Mouse (Mus musculus) forebrain, embryonic 12.5 days (tissue): ENCODE results near the gene Ascc1. TPM values are rescaled to one million over a fixed set of nuclear protein-coding genes. Genes with fewer than 3 reads are reported as not detected.

ENCODE experiments used
- ATAC-seq: fragments of 200-750 bp; cut with Nextera tagmentation; 2 replicates; pipeline ENCODE4 v1.8.0; 2017; ENCODE audit warnings: moderate TSS enrichment; ENCODE audit not compliant: low FRiP score
- H3K27ac ChIP-seq: fragments of 300-500 bp; sonication (generic); 2 replicates; pipeline ENCODE4 v1.5.1; 2016; ENCODE audit warnings: mild to moderate bottlenecking
- H3K27me3 ChIP-seq: fragments of 300-500 bp; sonication (generic); 2 replicates; pipeline ENCODE4 v1.6.1; 2016; ENCODE audit warnings: mild to moderate bottlenecking
- H3K36me3 ChIP-seq: fragments of 300-500 bp; sonication (generic); replicated peaks from 2 replicates; pipeline ENCODE4 v1.6.1; 2016; ENCODE audit warnings: mild to moderate bottlenecking
- H3K4me1 ChIP-seq: fragments of 300-500 bp; sonication (generic); 2 replicates; pipeline ENCODE4 v1.6.1; 2016
- H3K4me2 ChIP-seq: fragments of 300-500 bp; sonication (generic); 2 replicates; pipeline ENCODE4 v1.6.1; 2016; ENCODE audit warnings: mild to moderate bottlenecking, moderate library complexity
- H3K4me3 ChIP-seq: fragments of 300-500 bp; sonication (generic); replicated peaks from 2 replicates; pipeline ENCODE4 v1.5.1; 2016; ENCODE audit warnings: mild to moderate bottlenecking
- H3K9ac ChIP-seq: fragments of 300-500 bp; sonication (generic); 2 replicates; pipeline ENCODE4 v1.6.1; 2016; ENCODE audit warnings: mild to moderate bottlenecking
- H3K9me3 ChIP-seq: fragments of 300-500 bp; sonication (generic); 2 replicates; pipeline ENCODE4 v1.6.1; 2016
- WGBS: fragments of 180-500 bp; shearing (Covaris S2); methylation state at CpG from one replicate; pipeline ENCODE4 v1.1.7; 2016; 5-methylcytosine and 5-hydroxymethylcytosine counted together
- polyA plus RNA-seq: library from polyadenylated mRNA; unstranded; fragments of >200 nt; fragmentation: Nextera tagmentation; extraction: Ambion mirVana; gene quantifications from 2 replicates; pipeline ENCODE4 v1.2.1, GENCODE M21; 2016

Gene Ascc1
- polyA plus RNA-seq, 1 experiment from 2014 or later = 38.6 TPM

GRCm38 (mm10) chr10:59967309-59967942, 35.2 kb upstream of the Ascc1 start:
- ATAC-seq = no peak
- Histone ChIP-seq H3K4me3 (no peak overlapping the region), H3K36me3 (no peaks in the 10 kb centered on the region), H3K27me3 (0 out of 2 replicates have a peak, but pooled peaks cover 2% of the 10 kb centered on the region), H3K4me2 (no peak overlapping the region), H3K9ac (no peak overlapping the region), H3K4me1 (peaks cover 39% of the 10 kb centered on the region), H3K9me3 (no peaks in the 10 kb centered on the region), H3K27ac (no peak overlapping the region)
- WGBS = 92% methylated on average over 6 of the region's 6 CpGs

GRCm38 (mm10) chr10:59969821-59970449, 32.7 kb upstream of the Ascc1 start:
- peak overlapping the region; percentile 63 for H3K9ac ChIP-seq
- no peaks in the 10 kb centered on the region for H3K9me3 ChIP-seq
- H3K4me1 ChIP-seq = peaks cover 43% of the 10 kb centered on the region
- WGBS = under 1% methylated on average over 25 of the region's 25 CpGs
- 0 out of 2 replicates have a peak, but pooled peaks cover 2% of the 10 kb centered on the region for H3K27me3 ChIP-seq
- peak overlapping the region; percentile 87 for H3K27ac ChIP-seq
- peak; percentile 60 for ATAC-seq
- peak overlapping the region; percentile 69 for H3K4me2 ChIP-seq
- H3K36me3 ChIP-seq = no peaks in the 10 kb centered on the region
- peak overlapping the region; percentile 47 for H3K4me3 ChIP-seq

- peak overlapping the region; percentile 47 for H3K4me3 ChIP-seq
- no peak for ATAC-seq
- H3K9ac ChIP-seq = peak overlapping the region; percentile 63
- H3K9me3 ChIP-seq = no peaks in the 10 kb centered on the region
- peaks cover 39% of the 10 kb centered on the region for H3K4me1 ChIP-seq
- H3K36me3 ChIP-seq = no peaks in the 10 kb centered on the region
- 0 out of 2 replicates have a peak, but pooled peaks cover 2% of the 10 kb centered on the region for H3K27me3 ChIP-seq
- WGBS = 31% methylated on average over 6 of the region's 6 CpGs
- peak overlapping the region; percentile 69 for H3K4me2 ChIP-seq
- H3K27ac ChIP-seq = peak overlapping the region; percentile 87; the same call in 1 of the 2 replicates
Observed at GRCm38 (mm10) chr10:59970450-59971062, 32.0 kb upstream of the Ascc1 start.

GRCm38 (mm10) chr10:59971813-59972212, 30.8 kb upstream of the Ascc1 start:
- H3K27me3 ChIP-seq = 0 out of 2 replicates have a peak, but pooled peaks cover 2% of the 10 kb centered on the region
- no peaks in the 10 kb centered on the region for H3K36me3 ChIP-seq
- no peak overlapping the region for H3K9ac ChIP-seq
- H3K27ac ChIP-seq = no peak overlapping the region
- H3K4me2 ChIP-seq = no peak overlapping the region
- no peaks in the 10 kb centered on the region for H3K9me3 ChIP-seq
- H3K4me3 ChIP-seq = no peak overlapping the region
- peaks cover 32% of the 10 kb centered on the region for H3K4me1 ChIP-seq
- no peak for ATAC-seq
- WGBS = 93% methylated on average over 8 of the region's 8 CpGs

GRCm38 (mm10) chr10:59972534-59972933, 30.1 kb upstream of the Ascc1 start:
- peaks cover 32% of the 10 kb centered on the region for H3K4me1 ChIP-seq

GRCm38 (mm10) chr10:59972999-59973398, 29.6 kb upstream of the Ascc1 start:
- no peak overlapping the region for H3K4me2 ChIP-seq
- 0 out of 2 replicates have a peak, but pooled peaks cover 2% of the 10 kb centered on the region for H3K27me3 ChIP-seq
- H3K27ac ChIP-seq = no peak overlapping the region
- no peak overlapping the region for H3K4me3 ChIP-seq
- WGBS = 87% methylated on average over 6 of the region's 6 CpGs
- no peak for ATAC-seq
- peaks cover 34% of the 10 kb centered on the region for H3K4me1 ChIP-seq
- H3K9me3 ChIP-seq = no peaks in the 10 kb centered on the region
- no peak overlapping the region for H3K9ac ChIP-seq
- H3K36me3 ChIP-seq = no peaks in the 10 kb centered on the region

More at GRCm38 (mm10) chr10:59972534-59972933, 30.1 kb upstream of the Ascc1 start:
- no peaks in the 10 kb centered on the region for H3K9me3 ChIP-seq
- no peaks in the 10 kb centered on the region for H3K36me3 ChIP-seq
- ATAC-seq = no peak
- 0 out of 2 replicates have a peak, but pooled peaks cover 2% of the 10 kb centered on the region for H3K27me3 ChIP-seq
- no peak overlapping the region for H3K4me3 ChIP-seq
- H3K9ac ChIP-seq = no peak overlapping the region
- WGBS = 60% methylated on average over 2 of the region's 2 CpGs
- H3K27ac ChIP-seq = no peak overlapping the region
- H3K4me2 ChIP-seq = no peak overlapping the region

GRCm38 (mm10) chr10:59973400-59973799, 29.2 kb upstream of the Ascc1 start:
- no peak for ATAC-seq
- Histone ChIP-seq H3K4me1 (peaks cover 38% of the 10 kb centered on the region), H3K4me2 (no peak overlapping the region), H3K27ac (0 out of 2 replicates have a peak overlapping the region, but pooled peaks have one; percentile 71), H3K27me3 (0 out of 2 replicates have a peak, but pooled peaks cover 2% of the 10 kb centered on the region), H3K9ac (no peak overlapping the region), H3K9me3 (no peaks in the 10 kb centered on the region), H3K36me3 (no peaks in the 10 kb centered on the region), H3K4me3 (no peak overlapping the region)
- WGBS = 85% methylated on average over 4 of the region's 4 CpGs

GRCm38 (mm10) chr10:59974191-59974664, 28.4 kb upstream of the Ascc1 start:
- no peaks in the 10 kb centered on the region for H3K36me3 ChIP-seq
- peak overlapping the region; percentile 71 for H3K27ac ChIP-seq
- no peaks in the 10 kb centered on the region for H3K9me3 ChIP-seq
- peaks cover 47% of the 10 kb centered on the region for H3K4me1 ChIP-seq
- WGBS = 8% methylated on average over 6 of the region's 6 CpGs
- no peak overlapping the region for H3K9ac ChIP-seq
- no peak for ATAC-seq
- 0 out of 2 replicates have a peak, but pooled peaks cover 2% of the 10 kb centered on the region for H3K27me3 ChIP-seq
- H3K4me3 ChIP-seq = no peak overlapping the region
- H3K4me2 ChIP-seq = no peak overlapping the region

- Histone ChIP-seq H3K27ac (peak overlapping the region; percentile 71), H3K36me3 (no peaks in the 10 kb centered on the region), H3K9me3 (no peaks in the 10 kb centered on the region), H3K4me1 (peaks cover 48% of the 10 kb centered on the region), H3K4me3 (no peak overlapping the region), H3K4me2 (no peak overlapping the region), H3K9ac (peak overlapping the region; percentile 14; the same call in 1 of the 2 replicates), H3K27me3 (0 out of 2 replicates have a peak, but pooled peaks cover 2% of the 10 kb centered on the region)
- no peak for ATAC-seq
- 70% methylated on average over 3 of the region's 3 CpGs for WGBS
Observed at GRCm38 (mm10) chr10:59974786-59975185, 27.8 kb upstream of the Ascc1 start.

GRCm38 (mm10) chr10:59977141-59977540, 25.5 kb upstream of the Ascc1 start:
- no peak overlapping the region for H3K27ac ChIP-seq
- no peak overlapping the region for H3K4me2 ChIP-seq
- no peaks in the 10 kb centered on the region for H3K36me3 ChIP-seq
- no peaks in the 10 kb centered on the region for H3K9me3 ChIP-seq
- ATAC-seq = no peak
- no peak overlapping the region for H3K9ac ChIP-seq
- 49% methylated on average over 2 of the region's 4 CpGs for WGBS
- H3K4me1 ChIP-seq = peaks cover 36% of the 10 kb centered on the region
- H3K27me3 ChIP-seq = no peaks in the 10 kb centered on the region
- no peak overlapping the region for H3K4me3 ChIP-seq

- H3K4me3 ChIP-seq = no peak overlapping the region
- H3K4me1 ChIP-seq = peaks cover 33% of the 10 kb centered on the region
- 90% methylated on average over 5 of the region's 5 CpGs for WGBS
- no peaks in the 10 kb centered on the region for H3K36me3 ChIP-seq
- H3K4me2 ChIP-seq = no peak overlapping the region
- ATAC-seq = no peak
- H3K27ac ChIP-seq = peak overlapping the region; percentile 42; the same call in 1 of the 2 replicates
- no peaks in the 10 kb centered on the region for H3K27me3 ChIP-seq
- no peak overlapping the region for H3K9ac ChIP-seq
- H3K9me3 ChIP-seq = no peaks in the 10 kb centered on the region
Observed at GRCm38 (mm10) chr10:59977715-59978343, 24.8 kb upstream of the Ascc1 start.

- WGBS = 69% methylated on average over 2 of the region's 2 CpGs
- H3K36me3 ChIP-seq = no peaks in the 10 kb centered on the region
- ATAC-seq = no peak
Observed at GRCm38 (mm10) chr10:59978401-59978800, 24.2 kb upstream of the Ascc1 start.

More at GRCm38 (mm10) chr10:59978401-59978800, 24.2 kb upstream of the Ascc1 start:
- Histone ChIP-seq H3K27me3 (no peaks in the 10 kb centered on the region), H3K9ac (no peak overlapping the region), H3K9me3 (no peaks in the 10 kb centered on the region), H3K4me2 (no peak overlapping the region), H3K4me3 (no peak overlapping the region), H3K27ac (peak overlapping the region; percentile 42; the same call in 1 of the 2 replicates), H3K4me1 (peaks cover 33% of the 10 kb centered on the region)
